Mouse (Mus musculus): ENCODE results near the gene Arhgef25. TPM values are rescaled to one million over a fixed set of nuclear protein-coding genes. Genes with fewer than 3 reads are reported as not detected.

The Arhgef25 gene
- polyA plus RNA-seq, 1 experiment = 9.2 TPM

- TF ChIP-seq POLR2A (IDR thresholded peaks at IDR 0.05; ENCODE audit: low read depth, low read length) (no peak), CTCF (conservative IDR thresholded peaks at IDR 0.05; ENCODE audit: insufficient read depth, insufficient read length, low read depth, low read length) (no peak)
- 29% methylated on average over 4 of the region's 4 CpGs for WGBS
- H3K36me3 ChIP-seq (ENCODE audit: control insufficient read depth, insufficient read depth, low read length) = no peaks in the 10 kb centered on the region
- H3K4me3 ChIP-seq (ENCODE audit: insufficient read depth, low read depth, low read length) = no peak overlapping the region
- peak overlapping the region; percentile 65 for H3K27ac ChIP-seq (ENCODE audit: insufficient read depth, low read depth, low read length)
- DNase-seq = peak; percentile 89
- H3K27me3 ChIP-seq (replicated peaks; ENCODE audit: control insufficient read depth, insufficient read depth, low read length) = no peaks in the 10 kb centered on the region
- peaks cover 17% of the 10 kb centered on the region; the same call in 1 of the 2 replicates for H3K4me1 ChIP-seq (ENCODE audit: control insufficient read depth, insufficient read depth, low read length)
These were observed 39.4 kb downstream of the Arhgef25 start for GRCm38 (mm10) chr10:127150471-127150872.

- H3K4me1 ChIP-seq (ENCODE audit: control insufficient read depth, insufficient read depth, low read length) = peaks cover 12% of the 10 kb centered on the region; the same call in 1 of the 2 replicates
- no peaks in the 10 kb centered on the region for H3K36me3 ChIP-seq (ENCODE audit: control insufficient read depth, insufficient read depth, low read length)
- H3K27me3 ChIP-seq (replicated peaks; ENCODE audit: control insufficient read depth, insufficient read depth, low read length) = no peaks in the 10 kb centered on the region
- peak overlapping the region; percentile 62 for H3K27ac ChIP-seq (ENCODE audit: insufficient read depth, low read depth, low read length)
- TF ChIP-seq CTCF (conservative IDR thresholded peaks at IDR 0.05; ENCODE audit: insufficient read depth, insufficient read length, low read depth, low read length) (no peak), POLR2A (IDR thresholded peaks at IDR 0.05; ENCODE audit: low read depth, low read length) (no peak)
- 29% methylated on average over 6 of the region's 6 CpGs for WGBS
- H3K4me3 ChIP-seq (ENCODE audit: insufficient read depth, low read depth, low read length) = no peak overlapping the region
- peak; percentile 62 for DNase-seq
These were observed 42.7 kb downstream of the Arhgef25 start for GRCm38 (mm10) chr10:127147135-127147534.

GRCm38 (mm10) chr10:127145303-127145702, 44.6 kb downstream of the Arhgef25 start:
- 68% methylated on average over 5 of the region's 5 CpGs for WGBS
- H3K36me3 ChIP-seq (ENCODE audit: control insufficient read depth, insufficient read depth, low read length) = no peaks in the 10 kb centered on the region
- no peak overlapping the region for H3K4me3 ChIP-seq (ENCODE audit: insufficient read depth, low read depth, low read length)
- H3K4me1 ChIP-seq (ENCODE audit: control insufficient read depth, insufficient read depth, low read length) = peaks cover 8% of the 10 kb centered on the region; the same call in 1 of the 2 replicates
- H3K27me3 ChIP-seq (replicated peaks; ENCODE audit: control insufficient read depth, insufficient read depth, low read length) = no peaks in the 10 kb centered on the region
- H3K27ac ChIP-seq (ENCODE audit: insufficient read depth, low read depth, low read length) = peak overlapping the region; percentile 69; the same call in 1 of the 2 replicates
- no peak for DNase-seq
- TF ChIP-seq POLR2A (IDR thresholded peaks at IDR 0.05; ENCODE audit: low read depth, low read length) (no peak), CTCF (conservative IDR thresholded peaks at IDR 0.05; ENCODE audit: insufficient read depth, insufficient read length, low read depth, low read length) (no peak)

- H3K27me3 ChIP-seq (replicated peaks; ENCODE audit: control insufficient read depth, insufficient read depth, low read length) = no peaks in the 10 kb centered on the region
- no peaks in the 10 kb centered on the region for H3K36me3 ChIP-seq (ENCODE audit: control insufficient read depth, insufficient read depth, low read length)
- no peak overlapping the region for H3K27ac ChIP-seq (ENCODE audit: insufficient read depth, low read depth, low read length)
- peaks cover 2% of the 10 kb centered on the region; the same call in 1 of the 2 replicates for H3K4me1 ChIP-seq (ENCODE audit: control insufficient read depth, insufficient read depth, low read length)
- H3K4me3 ChIP-seq (ENCODE audit: insufficient read depth, low read depth, low read length) = no peak overlapping the region
- TF ChIP-seq CTCF (conservative IDR thresholded peaks at IDR 0.05; ENCODE audit: insufficient read depth, insufficient read length, low read depth, low read length) (no peak), POLR2A (IDR thresholded peaks at IDR 0.05; ENCODE audit: low read depth, low read length) (no peak)
- no peak for DNase-seq
- WGBS = 93% methylated on average over 7 of the region's 7 CpGs
These were observed 45.3 kb downstream of the Arhgef25 start for GRCm38 (mm10) chr10:127144536-127144935.

- TF ChIP-seq CTCF (conservative IDR thresholded peaks at IDR 0.05; ENCODE audit: insufficient read depth, insufficient read length, low read depth, low read length) (no peak), POLR2A (IDR thresholded peaks at IDR 0.05; ENCODE audit: low read depth, low read length) (no peak)
- no peak for DNase-seq
- Histone ChIP-seq H3K36me3 (ENCODE audit: control insufficient read depth, insufficient read depth, low read length) (no peaks in the 10 kb centered on the region), H3K27ac (ENCODE audit: insufficient read depth, low read depth, low read length) (no peak overlapping the region), H3K27me3 (replicated peaks; ENCODE audit: control insufficient read depth, insufficient read depth, low read length) (no peaks in the 10 kb centered on the region), H3K4me3 (ENCODE audit: insufficient read depth, low read depth, low read length) (no peak overlapping the region), H3K4me1 (ENCODE audit: control insufficient read depth, insufficient read depth, low read length) (peaks cover 8% of the 10 kb centered on the region; the same call in 1 of the 2 replicates)
- WGBS = 91% methylated on average over 8 of the region's 8 CpGs
These were observed 46.7 kb downstream of the Arhgef25 start for GRCm38 (mm10) chr10:127143228-127143627.

- no peak for TF ChIP-seq POLR2A (IDR thresholded peaks at IDR 0.05; ENCODE audit: low read depth, low read length)
- no peak for TF ChIP-seq CTCF (conservative IDR thresholded peaks at IDR 0.05; ENCODE audit: insufficient read depth, insufficient read length, low read depth, low read length)
- DNase-seq = no peak
- H3K27ac ChIP-seq (ENCODE audit: insufficient read depth, low read depth, low read length) = no peak overlapping the region
- H3K27me3 ChIP-seq (replicated peaks; ENCODE audit: control insufficient read depth, insufficient read depth, low read length) = no peaks in the 10 kb centered on the region
- H3K36me3 ChIP-seq (ENCODE audit: control insufficient read depth, insufficient read depth, low read length) = no peaks in the 10 kb centered on the region
- WGBS = 56% methylated on average over 8 of the region's 8 CpGs
- no peak overlapping the region for H3K4me3 ChIP-seq (ENCODE audit: insufficient read depth, low read depth, low read length)
- peaks cover 6% of the 10 kb centered on the region; the same call in 1 of the 2 replicates for H3K4me1 ChIP-seq (ENCODE audit: control insufficient read depth, insufficient read depth, low read length)
These were observed 48.4 kb downstream of the Arhgef25 start for GRCm38 (mm10) chr10:127141500-127141899.

GRCm38 (mm10) chr10:127140971-127141370, 48.9 kb downstream of the Arhgef25 start:
- Histone ChIP-seq H3K4me1 (ENCODE audit: control insufficient read depth, insufficient read depth, low read length) (peaks cover 6% of the 10 kb centered on the region; the same call in 1 of the 2 replicates), H3K4me3 (ENCODE audit: insufficient read depth, low read depth, low read length) (no peak overlapping the region), H3K36me3 (ENCODE audit: control insufficient read depth, insufficient read depth, low read length) (no peaks in the 10 kb centered on the region), H3K27ac (ENCODE audit: insufficient read depth, low read depth, low read length) (no peak overlapping the region), H3K27me3 (replicated peaks; ENCODE audit: control insufficient read depth, insufficient read depth, low read length) (no peaks in the 10 kb centered on the region)
- no peak for DNase-seq
- TF ChIP-seq CTCF (conservative IDR thresholded peaks at IDR 0.05; ENCODE audit: insufficient read depth, insufficient read length, low read depth, low read length) = no peak
- no peak for TF ChIP-seq POLR2A (IDR thresholded peaks at IDR 0.05; ENCODE audit: low read depth, low read length)
- WGBS = 80% methylated on average over 11 of the region's 11 CpGs

Data from kidney, adult 2 months (tissue).